ENCODE assay signal across 16 mouse cellular contexts in genomic region chr8:126989363-126990153, GRCm38 (mm10). TPM values are rescaled to one million over a fixed set of nuclear protein-coding genes. Genes with fewer than 3 reads are reported as not detected.
DNase-seq lines count a peak whose midpoint lies in the region; ATAC-seq and TF ChIP-seq lines count a peak whose summit lies in the region.
"Had no signal": no experiment of that assay in that cellular context is flagged by ENCODE, and none has a peak within 500 bp of the region (broad histone marks: within the 10 kb centered on the region; RNA-seq: fewer than 3 reads in every experiment).

No protein-coding gene starts in this region.

- no peak overlapping the region for H3K27ac ChIP-seq in heart, embryonic 10.5 days
- no peak overlapping the region for H3K27ac ChIP-seq in lung, embryonic 14.5 days (ENCODE audit: low read depth)
- H3K27ac ChIP-seq: embryonic facial prominence, embryonic 12.5 days; heart, embryonic 13.5 days; hindbrain, embryonic 13.5 days; liver, embryonic 13.5 days had no signal

- no peaks in the 10 kb centered on the region for H3K36me3 ChIP-seq in heart, embryonic 10.5 days
- H3K36me3 ChIP-seq in lung, embryonic 14.5 days (ENCODE audit: insufficient read depth) = no peaks in the 10 kb centered on the region
- H3K36me3 ChIP-seq: embryonic facial prominence, embryonic 12.5 days; heart, embryonic 13.5 days; hindbrain, embryonic 13.5 days; liver, embryonic 13.5 days had no signal

- no peak overlapping the region for H3K4me2 ChIP-seq in lung, embryonic 14.5 days
- H3K4me2 ChIP-seq: embryonic facial prominence, embryonic 12.5 days; hindbrain, embryonic 13.5 days; liver, embryonic 13.5 days had no signal

- ATAC-seq in lung, embryonic 14.5 days (ENCODE audit: insufficient read depth) = no peak
- ATAC-seq: CD4-positive, CD25-positive, alpha-beta regulatory T cell, adult 4 months had no signal

- 78% methylated on average over 5 of the region's 5 CpGs for WGBS in heart, embryonic 10.5 days
- WGBS in lung, embryonic 14.5 days = 82% methylated on average over 5 of the region's 5 CpGs
- 78% methylated on average over 5 of the region's 5 CpGs for WGBS in lung, adult 2 months

- no peak overlapping the region for H3K9ac ChIP-seq in lung, embryonic 14.5 days
- H3K9ac ChIP-seq: embryonic facial prominence, embryonic 12.5 days; hindbrain, embryonic 13.5 days; liver, embryonic 13.5 days had no signal

- no peak overlapping the region for H3K4me3 ChIP-seq in heart, embryonic 10.5 days
- no peak overlapping the region for H3K4me3 ChIP-seq in lung, embryonic 14.5 days (ENCODE audit: low read depth, low read length)
- H3K4me3 ChIP-seq in lung, adult 2 months (replicated peaks; ENCODE audit: extremely low read depth, low read depth, low read length) = no peak overlapping the region
- H3K4me3 ChIP-seq: embryonic facial prominence, embryonic 12.5 days; heart, embryonic 13.5 days; hindbrain, embryonic 13.5 days; liver, embryonic 13.5 days; megakaryocyte, embryonic 14.5 days had no signal

- no peaks in the 10 kb centered on the region for H3K9me3 ChIP-seq in heart, embryonic 10.5 days
- no peaks in the 10 kb centered on the region for H3K9me3 ChIP-seq in lung, embryonic 14.5 days (ENCODE audit: low read depth, low read length)
- H3K9me3 ChIP-seq: heart, embryonic 13.5 days; liver, embryonic 13.5 days; megakaryocyte, embryonic 14.5 days had no signal

- TF ChIP-seq CTCF in lung, embryonic 14.5 days (IDR thresholded peaks at IDR 0.05; ENCODE audit: low read depth) = no peak
- no peak for TF ChIP-seq CTCF in lung, adult 2 months (IDR thresholded peaks at IDR 0.05; ENCODE audit: insufficient read depth, low read length)

- no peaks in the 10 kb centered on the region for H3K27me3 ChIP-seq in heart, embryonic 10.5 days (ENCODE audit: insufficient read depth, poor library complexity, severe bottlenecking)
- H3K27me3 ChIP-seq in lung, embryonic 14.5 days (ENCODE audit: insufficient read depth, low read length) = no peaks in the 10 kb centered on the region
- H3K27me3 ChIP-seq: embryonic facial prominence, embryonic 12.5 days; heart, embryonic 13.5 days had no signal

- peaks cover 14% of the 10 kb centered on the region; the same call in 1 of the 2 replicates for H3K4me1 ChIP-seq in heart, embryonic 10.5 days
- no peaks in the 10 kb centered on the region for H3K4me1 ChIP-seq in lung, embryonic 14.5 days (ENCODE audit: insufficient read depth)
- H3K4me1 ChIP-seq in lung, adult 2 months (ENCODE audit: control insufficient read depth, insufficient read depth, low read length) = no peaks in the 10 kb centered on the region; the same call in 1 of the 2 replicates
- H3K4me1 ChIP-seq: embryonic facial prominence, embryonic 12.5 days had no signal

- peak; percentile 69 for DNase-seq in heart, adult 11 months
- no peak for DNase-seq in heart, embryonic 10.5 days (ENCODE audit: low spot score)
- DNase-seq in lung, embryonic 14.5 days = peak; percentile 65
- no peak for DNase-seq in lung, adult 2 months
- peak; percentile 55 for DNase-seq in MN1 (ENCODE audit: low spot score)
- DNase-seq in embryo, embryonic 10.5 days (ENCODE audit: low spot score) = peak; percentile 47
- no peak for DNase-seq in adipocyte (ENCODE audit: low spot score)
- DNase-seq: adrenal gland, adult 2 months; cerebellum, adult 8-10 months; gastrocnemius, postnatal 10 days; liver, embryonic 13.5 days had no signal

- no peak for TF ChIP-seq POLR2A in lung, adult 2 months (IDR thresholded peaks at IDR 0.05; ENCODE audit: borderline replicate concordance, extremely low read depth, low read depth, low read length)

RNA-seq across cellular contexts. Expression of gene Rbm34, which starts 18.7 kb away (rescaled TPM):
- 14.0 and 25.0 TPM in 2 replicates for polyA plus RNA-seq in heart, embryonic 10.5 days (2016; fragmentation: Nextera tagmentation; extraction: Ambion mirVana)
- polyA plus RNA-seq in lung, embryonic 14.5 days (2014; fragmentation: Nextera tagmentation; extraction: Ambion mirVana) = 25.0 and 26.6 TPM in 2 replicates
- polyA plus RNA-seq in lung, adult 2 months (2012; rRNA removed) = 2.1 and 2.4 TPM in 2 replicates

RNA-seq across cellular contexts. Expression of gene Tomm20, which starts 43.9 kb away (rescaled TPM):
- 276 and 307 TPM in 2 replicates for polyA plus RNA-seq in heart, embryonic 10.5 days (2016; fragmentation: Nextera tagmentation; extraction: Ambion mirVana)
- polyA plus RNA-seq in lung, embryonic 14.5 days (2014; fragmentation: Nextera tagmentation; extraction: Ambion mirVana) = 215 and 218 TPM in 2 replicates
- 184 and 369 TPM in 2 replicates for polyA plus RNA-seq in lung, adult 2 months (2012; rRNA removed)

Comparison
In these comparisons a context has a peak if more than half of its experiments do, and no peak if none do; other contexts are left out.
1. DNase-seq: peak in heart, adult 11 months (single experiment), lung, embryonic 14.5 days (single experiment), MN1 (single experiment) and embryo, embryonic 10.5 days (single experiment); none in heart, embryonic 10.5 days (single experiment), lung, adult 2 months (single experiment) and adipocyte (single experiment).